8 mouse cellular contexts compared by ENCODE assay signal in the genomic region with DNA sequence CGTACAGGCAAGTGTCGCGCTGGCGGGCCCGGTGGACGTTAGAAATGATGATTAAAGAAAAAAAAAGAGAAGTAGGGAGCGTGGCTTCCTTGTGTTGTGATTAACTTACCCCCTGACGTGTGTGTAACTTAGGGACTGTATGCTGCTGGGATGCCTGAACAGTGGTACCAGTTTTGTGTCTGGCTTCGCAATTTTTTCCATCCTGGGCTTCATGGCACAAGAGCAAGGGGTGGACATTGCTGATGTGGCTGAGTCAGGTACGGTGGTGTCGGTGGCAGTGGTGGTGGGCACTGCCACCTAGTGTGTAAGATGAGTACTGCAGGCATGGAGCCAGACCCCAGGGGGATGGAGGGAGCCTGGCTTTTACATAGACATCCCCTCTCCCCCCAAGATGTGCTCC. TPM values are rescaled to one million over a fixed set of nuclear protein-coding genes. Genes with fewer than 3 reads are reported as not detected.
DNase-seq lines count a peak whose midpoint lies in the region; ATAC-seq lines count a peak whose summit lies in the region.

No protein-coding gene starts in this region.

- no peaks in the 10 kb centered on the region for H3K27me3 ChIP-seq in embryonic facial prominence, embryonic 14.5 days (replicated peaks; ENCODE audit: control insufficient read depth, insufficient read depth, low read length)
- no peaks in the 10 kb centered on the region for H3K27me3 ChIP-seq in hindbrain, embryonic 11.5 days (ENCODE audit: control insufficient read depth, insufficient read depth, low read length)
- no peaks in the 10 kb centered on the region for H3K27me3 ChIP-seq in limb, embryonic 11.5 days (ENCODE audit: control insufficient read depth, insufficient read depth, low read length)
- H3K27me3 ChIP-seq in midbrain, embryonic 15.5 days (replicated peaks): no peaks in the 10 kb centered on the region
- H3K27me3 ChIP-seq in splenic B cell, adult 2 months (ENCODE audit: control insufficient read depth, insufficient read depth, low read length, poor library complexity, severe bottlenecking): no peaks in the 10 kb centered on the region

- 62% methylated on average over 11 of the region's 11 CpGs for WGBS in embryonic facial prominence, embryonic 14.5 days
- WGBS in hindbrain, embryonic 11.5 days: 75% methylated on average over 11 of the region's 11 CpGs
- 68% methylated on average over 11 of the region's 11 CpGs for WGBS in limb, embryonic 11.5 days
- WGBS in midbrain, embryonic 15.5 days: 62% methylated on average over 11 of the region's 11 CpGs

- H3K4me3 ChIP-seq in embryonic facial prominence, embryonic 14.5 days (ENCODE audit: low read depth, low read length): no peak overlapping the region
- H3K4me3 ChIP-seq in hindbrain, embryonic 11.5 days (ENCODE audit: low read depth, low read length): no peak overlapping the region
- H3K4me3 ChIP-seq in limb, embryonic 11.5 days (ENCODE audit: low read depth, low read length): no peak overlapping the region
- H3K4me3 ChIP-seq in midbrain, embryonic 15.5 days: no peak overlapping the region

- no peak overlapping the region for H3K9ac ChIP-seq in embryonic facial prominence, embryonic 14.5 days (ENCODE audit: low read depth, low read length)
- H3K9ac ChIP-seq in hindbrain, embryonic 11.5 days (ENCODE audit: low read depth, low read length): no peak overlapping the region
- H3K9ac ChIP-seq in limb, embryonic 11.5 days (ENCODE audit: low read length): no peak overlapping the region
- no peak overlapping the region for H3K9ac ChIP-seq in midbrain, embryonic 15.5 days

- H3K27ac ChIP-seq in embryonic facial prominence, embryonic 14.5 days (replicated peaks; ENCODE audit: low read depth, low read length): no peak overlapping the region
- H3K27ac ChIP-seq in hindbrain, embryonic 11.5 days (ENCODE audit: low read depth, low read length): no peak overlapping the region
- H3K27ac ChIP-seq in limb, embryonic 11.5 days (replicated peaks; ENCODE audit: low read depth, low read length): no peak overlapping the region
- H3K27ac ChIP-seq in midbrain, embryonic 15.5 days: no peak overlapping the region

- peaks cover 70% of the 10 kb centered on the region for H3K36me3 ChIP-seq in embryonic facial prominence, embryonic 14.5 days (ENCODE audit: control insufficient read depth, insufficient read depth, low read length)
- H3K36me3 ChIP-seq in hindbrain, embryonic 11.5 days (ENCODE audit: control insufficient read depth, insufficient read depth, low read length): peaks cover 12% of the 10 kb centered on the region; the same call in 1 of the 2 replicates
- H3K36me3 ChIP-seq in limb, embryonic 11.5 days (ENCODE audit: control insufficient read depth, insufficient read depth, low read length): peaks cover 12% of the 10 kb centered on the region; the same call in 1 of the 2 replicates
- peaks cover 45% of the 10 kb centered on the region for H3K36me3 ChIP-seq in midbrain, embryonic 15.5 days (replicated peaks)
- peaks cover 14% of the 10 kb centered on the region; the same call in 1 of the 2 replicates for H3K36me3 ChIP-seq in splenic B cell, adult 2 months (ENCODE audit: control insufficient read depth, insufficient read depth, low read length, poor library complexity, severe bottlenecking)

- no peaks in the 10 kb centered on the region for H3K9me3 ChIP-seq in embryonic facial prominence, embryonic 14.5 days (ENCODE audit: control insufficient read depth, low read length)
- H3K9me3 ChIP-seq in hindbrain, embryonic 11.5 days (ENCODE audit: control insufficient read depth, low read length): no peaks in the 10 kb centered on the region
- H3K9me3 ChIP-seq in limb, embryonic 11.5 days (ENCODE audit: control insufficient read depth, low read length): no peaks in the 10 kb centered on the region
- no peaks in the 10 kb centered on the region for H3K9me3 ChIP-seq in midbrain, embryonic 15.5 days

- no peak overlapping the region for H3K4me2 ChIP-seq in embryonic facial prominence, embryonic 14.5 days (ENCODE audit: low read depth, low read length)
- no peak overlapping the region for H3K4me2 ChIP-seq in hindbrain, embryonic 11.5 days (replicated peaks; ENCODE audit: low read depth, low read length)
- no peak overlapping the region for H3K4me2 ChIP-seq in limb, embryonic 11.5 days (ENCODE audit: low read depth, severe bottlenecking)
- H3K4me2 ChIP-seq in midbrain, embryonic 15.5 days: no peak overlapping the region

- H3K4me1 ChIP-seq in embryonic facial prominence, embryonic 14.5 days (ENCODE audit: control insufficient read depth, insufficient read depth, low read length): 0 out of 2 replicates have a peak, but pooled peaks cover 5% of the 10 kb centered on the region
- peaks cover 2% of the 10 kb centered on the region; the same call in 1 of the 2 replicates for H3K4me1 ChIP-seq in hindbrain, embryonic 11.5 days (replicated peaks; ENCODE audit: control insufficient read depth, insufficient read depth, low read length)
- H3K4me1 ChIP-seq in limb, embryonic 11.5 days (ENCODE audit: control insufficient read depth, insufficient read depth, low read length): no peaks in the 10 kb centered on the region
- H3K4me1 ChIP-seq in midbrain, embryonic 15.5 days: no peaks in the 10 kb centered on the region

- peak; percentile 66 for ATAC-seq in embryonic facial prominence, embryonic 14.5 days (ENCODE audit: low read depth)
- peak; percentile 75 for ATAC-seq in hindbrain, embryonic 11.5 days (ENCODE audit: low FRiP score)
- ATAC-seq in limb, embryonic 11.5 days (ENCODE audit: insufficient number of reproducible peaks, low FRiP score, low TSS enrichment, low read depth): no peak
- ATAC-seq in midbrain, embryonic 15.5 days (replicated peaks): peak; percentile 74; the same call in 1 of the 2 replicates

- DNase-seq in layer of hippocampus, adult 11-12 months (ENCODE audit: low spot score): peak; percentile 52
- DNase-seq in layer of hippocampus, adult 9-10 months (ENCODE audit: low spot score): no peak
- peak; percentile 62 to 67 for DNase-seq in adrenal gland, postnatal 36 days
- DNase-seq in embryonic facial prominence, embryonic 14.5 days (ENCODE audit: low spot score): peak; percentile 55
- DNase-seq in hindbrain, embryonic 11.5 days (ENCODE audit: low spot score): peak; percentile 85
- peak; percentile 87 for DNase-seq in limb, embryonic 11.5 days (ENCODE audit: low spot score)
- peak; percentile 74 for DNase-seq in splenic B cell, adult 2 months (ENCODE audit: low read depth, low spot score)

RNA-seq across cellular contexts. Expression of gene Slc6a6, which starts 57.2 kb away (rescaled TPM):
- total RNA-seq in adrenal gland, postnatal 36 days (2021): 100 to 1,000 TPM; 331 to 678 TPM
- 40.8 and 47.5 TPM in 2 replicates for polyA plus RNA-seq in embryonic facial prominence, embryonic 14.5 days (2014; fragmentation: Nextera tagmentation; extraction: Ambion mirVana)
- polyA plus RNA-seq in hindbrain, embryonic 11.5 days (2014; fragmentation: Nextera tagmentation; extraction: Ambion mirVana): 46.6 and 64.0 TPM in 2 replicates
- polyA plus RNA-seq in limb, embryonic 11.5 days (2014; fragmentation: Nextera tagmentation; extraction: Ambion mirVana): 34.4 and 36.1 TPM in 2 replicates
- polyA plus RNA-seq in midbrain, embryonic 15.5 days (2015; fragmentation: Nextera tagmentation; extraction: Ambion mirVana): 117 and 123 TPM in 2 replicates
